Mouse (Mus musculus) gonadal fat pad, adult 2 months (tissue): Measurements from ENCODE around the gene Exosc6. TPM values are rescaled to one million over a fixed set of nuclear protein-coding genes. Genes with fewer than 3 reads are reported as not detected.
"Not testable (repeated sequence)": the region's sequence is repeated elsewhere in the genome, so short reads cannot be mapped to it uniquely, and the experiment has no call there.

Experiments used
- DNase-seq: peaks from one replicate; pipeline ENCODE4 v3.0.0-alpha.2; 2012; ENCODE audit warnings: low read depth
- polyA plus RNA-seq: library from polyadenylated mRNA; depleted of rRNA; stranded (reverse); fragments of >200 nt; gene quantifications from 2 replicates; pipeline ENCODE4 v1.2.3, GENCODE M21; 2012; rRNA removed

Gene Exosc6
- 6.9 TPM in 1 of 2 replicates, not detected in the other for polyA plus RNA-seq

DNA sequence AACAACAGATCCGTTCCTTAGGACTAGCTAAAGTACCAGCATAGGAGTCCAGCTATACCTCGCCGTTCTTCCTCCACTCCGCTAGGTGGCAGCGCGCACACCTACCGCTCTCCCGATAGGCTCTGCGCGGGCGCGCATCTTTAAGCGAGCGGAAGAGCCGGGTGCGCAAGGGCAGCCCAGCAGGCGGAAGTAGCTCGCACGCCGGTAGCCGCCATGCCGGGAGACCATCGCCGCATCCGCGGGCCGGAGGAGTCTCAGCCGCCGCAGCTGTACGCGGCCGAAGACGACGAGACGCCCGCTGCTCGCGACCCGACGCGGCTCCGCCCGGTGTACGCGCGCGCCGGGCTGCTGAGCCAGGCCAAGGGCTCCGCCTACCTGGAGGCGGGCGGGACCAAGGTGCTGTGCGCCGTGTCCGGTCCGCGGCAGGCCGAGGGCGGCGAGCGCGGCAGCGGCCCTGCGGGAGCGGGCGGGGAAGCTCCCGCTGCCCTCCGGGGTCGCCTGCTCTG lies at the start of gene Exosc6:
Exosc6 (plus strand) TSS at position 182 of the 506 bp plus-strand sequence.
- DNase-seq, result no peak

DNA sequence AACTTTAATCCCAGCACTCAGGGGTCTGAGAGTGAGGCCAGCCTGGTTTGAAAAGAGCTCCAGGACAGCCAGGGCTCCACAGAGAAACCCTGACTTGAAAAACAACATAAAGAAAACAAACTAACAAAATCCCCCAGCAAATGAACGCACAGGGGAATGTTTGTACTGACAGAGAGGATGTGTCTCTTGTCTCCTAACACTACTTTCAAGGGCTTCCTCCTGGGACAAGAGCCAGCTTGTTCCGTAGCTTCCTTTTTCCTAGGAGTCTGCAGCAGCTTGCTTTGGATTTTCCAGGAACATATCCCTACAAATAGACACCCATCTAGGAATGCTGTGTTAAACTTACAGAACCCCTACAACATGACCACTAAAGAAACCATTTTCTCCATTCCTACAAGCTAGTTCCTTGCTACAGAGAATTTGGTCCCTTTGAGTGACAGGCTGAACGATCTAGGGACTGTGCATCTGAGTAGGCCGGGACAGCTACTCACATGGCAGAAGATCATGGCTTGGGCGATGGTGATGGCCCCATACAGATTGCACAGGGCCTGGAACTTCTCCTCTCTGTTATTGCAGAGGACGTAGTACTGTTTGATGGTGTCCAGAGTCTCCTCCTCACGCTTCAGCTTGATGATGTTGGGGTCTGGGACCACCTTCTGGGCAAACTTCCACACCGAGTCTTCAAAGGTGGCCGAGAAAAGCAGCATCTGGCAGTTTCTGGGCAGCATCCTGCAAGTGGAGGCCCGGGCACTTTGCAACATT lies 45.7 kb upstream of the Exosc6 start:
- DNase-seq, result not testable (repeated sequence)

- DNase-seq, result not testable (repeated sequence)
These were observed 29.5 kb upstream of the Exosc6 start for GRCm38 (mm10) chr8:111026609-111027008.

GRCm38 (mm10) chr8:111027391-111027937 lies 28.7 kb upstream of the Exosc6 start:
- DNase-seq, result peak; percentile 30

GRCm38 (mm10) chr8:111029589-111029988 lies 26.6 kb upstream of the Exosc6 start:
- no peak for DNase-seq

DNA sequence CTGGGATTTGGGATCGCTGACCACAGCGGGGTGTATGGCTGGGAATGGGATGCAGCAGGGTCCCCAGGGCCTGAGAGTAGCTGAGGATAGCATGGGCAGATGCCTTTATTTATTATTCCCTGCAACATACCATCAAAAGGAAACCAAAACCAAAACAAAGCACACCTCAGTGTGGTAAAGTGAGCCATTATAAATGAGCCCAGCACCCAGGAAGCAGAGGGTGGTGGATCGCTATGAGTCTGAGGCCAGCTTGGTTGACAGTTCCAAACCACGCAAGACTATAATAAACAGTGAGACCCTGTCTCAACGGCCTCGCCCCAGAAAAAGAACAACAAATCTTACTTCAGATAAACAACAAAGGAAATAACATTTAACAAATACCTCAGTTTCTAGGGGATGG lies 26.1 kb upstream of the Exosc6 start:
- no peak for DNase-seq

DNA sequence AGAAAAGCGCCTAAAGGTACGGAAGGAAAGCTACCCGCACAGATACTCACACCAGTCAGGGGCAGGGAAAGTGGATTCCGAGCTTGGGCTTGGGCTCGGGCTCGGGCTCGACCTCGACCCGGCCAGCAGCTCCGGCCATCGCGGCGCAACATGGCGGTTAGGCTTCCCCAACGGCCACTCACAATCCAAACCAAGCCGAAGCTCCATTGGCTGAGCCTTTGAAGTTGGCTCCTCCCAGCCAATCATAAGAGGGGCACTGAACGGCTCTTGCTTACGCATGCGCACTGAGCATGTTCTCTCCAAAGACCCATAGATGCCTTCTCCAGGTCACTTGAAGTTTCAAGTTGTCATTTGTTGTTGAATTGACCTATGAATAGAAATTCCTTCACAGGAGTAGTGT lies 24.6 kb upstream of the Exosc6 start, which contains the start of gene Ddx19b:
Ddx19b (minus strand) TSS at position 180 of the 400 bp plus-strand sequence.
- DNase-seq, result no peak

GRCm38 (mm10) chr8:111032916-111033315 lies 23.2 kb upstream of the Exosc6 start, which contains the start of gene Aars:
TSS of gene Aars (plus strand) at chr8:111033144.
- DNase-seq, result no peak

- peak; percentile 99 for DNase-seq
These were observed 22.5 kb upstream of the Exosc6 start for GRCm38 (mm10) chr8:111033482-111034215.

DNA sequence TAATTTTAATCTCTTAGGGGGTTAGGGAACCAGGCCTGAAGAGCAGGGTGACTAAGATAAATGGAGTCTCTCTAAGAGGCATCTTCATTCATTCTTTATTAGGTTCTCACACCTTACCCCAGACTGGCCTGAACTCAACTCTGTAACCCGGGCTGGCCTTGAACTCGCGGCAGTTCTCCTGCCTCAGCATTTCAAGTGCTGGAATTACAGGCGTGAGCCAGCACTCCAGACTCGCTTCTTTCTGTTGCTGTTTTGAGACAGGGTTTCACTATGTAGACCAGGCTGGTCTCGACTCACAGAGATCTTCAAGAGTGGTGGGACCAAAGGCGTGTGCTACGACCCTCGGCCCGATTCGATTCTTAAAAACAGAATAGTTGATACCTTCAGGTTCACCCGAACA lies 21.9 kb upstream of the Exosc6 start:
- no peak for DNase-seq

DNA sequence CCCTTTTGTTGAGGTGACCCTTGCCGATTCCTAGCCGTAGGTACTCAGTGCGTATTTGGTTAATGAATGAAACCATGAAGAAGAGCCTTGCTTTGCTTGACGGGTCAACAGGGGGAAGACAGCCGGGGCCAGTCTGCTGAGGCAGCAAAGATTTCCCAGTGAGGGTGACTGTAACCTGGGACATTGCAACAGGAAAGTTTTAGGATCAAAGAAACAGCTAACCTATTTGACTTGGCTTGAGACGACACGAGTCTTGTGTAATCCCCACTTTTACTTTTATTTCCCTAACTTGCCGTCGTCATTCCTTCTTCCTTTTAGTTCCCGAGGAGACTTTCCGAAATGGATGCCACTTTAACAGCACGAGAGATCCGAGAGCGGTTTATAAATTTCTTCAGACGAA lies 19.5 kb upstream of the Exosc6 start:
- no peak for DNase-seq

DNA sequence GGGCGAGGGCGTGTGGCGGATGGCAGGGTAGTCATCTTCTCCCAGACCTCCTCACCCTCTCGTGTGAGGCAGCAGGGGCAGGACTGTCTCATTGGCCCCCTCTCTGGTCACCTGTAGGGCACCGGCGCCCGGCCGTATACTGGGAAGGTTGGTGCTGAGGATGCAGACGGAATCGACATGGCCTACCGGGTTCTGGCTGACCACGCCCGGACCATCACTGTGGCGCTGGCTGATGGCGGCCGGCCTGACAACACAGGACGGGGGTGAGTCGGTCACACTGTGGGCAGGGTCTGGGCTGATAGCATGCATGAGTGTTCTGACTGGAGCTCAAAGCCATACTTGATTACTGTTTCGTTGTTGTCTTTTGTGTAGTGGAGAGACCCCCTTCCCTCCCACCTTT lies 13.6 kb upstream of the Exosc6 start:
- DNase-seq, result no peak

GRCm38 (mm10) chr8:111044003-111044734 lies 12.0 kb upstream of the Exosc6 start:
- DNase-seq, result no peak

GRCm38 (mm10) chr8:111048694-111049093 lies 7.4 kb upstream of the Exosc6 start:
- no peak for DNase-seq

DNA sequence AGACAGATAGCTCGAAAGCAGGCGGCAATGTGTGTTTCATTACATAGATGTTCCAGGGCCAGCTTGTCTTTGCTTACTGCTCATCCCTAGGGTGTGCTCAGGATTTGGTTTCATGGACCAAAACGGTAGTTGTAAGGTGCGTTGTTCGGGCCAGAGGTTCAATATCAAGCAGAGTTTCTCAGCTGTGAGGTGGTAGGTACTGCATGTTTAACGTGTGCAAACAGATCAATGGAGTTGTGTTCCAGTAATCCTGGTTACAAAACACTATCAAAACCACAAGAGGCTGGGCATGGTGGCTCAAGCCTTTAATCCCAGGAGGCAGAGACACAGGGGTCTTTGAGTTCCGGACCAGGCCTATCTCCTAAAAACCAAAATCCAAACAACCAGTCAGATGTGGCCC lies 7.0 kb upstream of the Exosc6 start:
- no peak for DNase-seq

GRCm38 (mm10) chr8:111053827-111054518 lies 2.2 kb upstream of the Exosc6 start:
- DNase-seq, result no peak

DNA sequence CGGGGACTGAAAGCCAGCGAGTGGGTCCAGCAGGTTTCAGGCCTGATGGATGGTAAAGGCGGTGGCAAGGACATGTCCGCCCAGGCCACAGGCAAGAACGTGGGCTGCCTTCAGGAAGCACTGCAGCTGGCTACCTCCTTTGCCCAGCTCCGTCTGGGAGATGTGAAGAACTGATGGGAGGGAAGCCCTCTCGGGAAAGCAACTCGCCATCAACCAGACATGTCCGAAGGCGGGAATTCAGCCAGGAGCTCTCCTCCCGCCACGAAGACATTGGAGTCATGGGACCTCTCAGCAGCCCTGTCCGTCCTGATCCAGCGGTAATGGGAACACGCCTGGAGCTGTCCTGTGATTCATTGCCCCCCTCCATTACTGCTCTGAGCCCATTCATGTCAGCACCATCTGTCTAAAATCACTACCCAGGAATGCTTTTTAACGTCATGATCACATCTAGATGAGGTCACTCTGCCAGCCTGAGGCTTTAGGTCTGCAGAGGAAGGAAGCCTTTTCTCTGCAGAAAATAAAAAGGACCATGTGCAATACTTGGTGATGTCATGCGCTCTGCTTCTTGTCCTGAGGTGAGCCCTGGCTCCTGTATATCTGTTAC lies 1.0 kb upstream of the Exosc6 start:
- no peak for DNase-seq

- DNase-seq, result no peak
These were observed 478 bp upstream of the Exosc6 start for GRCm38 (mm10) chr8:111055661-111056060.

GRCm38 (mm10) chr8:111056691-111057293 lies 653 bp downstream of the Exosc6 start:
- no peak for DNase-seq

DNA sequence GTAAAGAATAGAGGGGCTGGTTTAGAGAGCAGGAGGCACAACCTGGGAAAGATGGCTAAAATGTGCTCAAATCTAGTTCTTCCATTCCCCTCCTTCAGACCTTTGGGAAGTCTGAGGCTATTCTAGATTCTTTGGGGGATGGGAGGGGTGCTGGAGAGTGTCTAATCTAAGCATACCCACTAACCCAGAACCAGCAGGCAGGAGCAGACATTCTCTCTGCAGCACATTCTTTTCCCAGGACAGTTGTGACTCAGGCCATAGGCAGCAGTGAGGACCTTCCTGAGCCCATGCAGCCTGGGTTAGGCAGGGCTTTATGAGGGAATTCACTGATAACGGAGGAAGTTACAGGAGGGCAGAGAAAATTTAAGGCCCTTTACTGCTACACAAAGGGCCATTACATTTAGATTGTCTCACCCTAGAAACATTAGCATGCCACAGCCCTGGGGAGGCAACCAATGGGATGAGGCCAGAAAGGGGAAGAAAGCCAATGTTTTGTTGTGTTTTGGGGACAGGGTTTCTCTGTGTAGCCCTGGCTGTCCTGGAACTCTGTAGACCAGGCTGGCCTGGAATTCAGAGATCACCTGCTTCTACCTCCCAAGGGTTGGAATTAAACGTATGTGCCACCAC lies 2.9 kb downstream of the Exosc6 start:
- DNase-seq, result no peak
